Mouse (Mus musculus) liver, embryonic 14.5 days (tissue): Measurements from ENCODE around the gene Gm26566. TPM values are rescaled to one million over a fixed set of nuclear protein-coding genes. Genes with fewer than 3 reads are reported as not detected.

Source experiments
- ATAC-seq: fragments of 200-750 bp; cut with Nextera tagmentation; 2 replicates; pipeline ENCODE4 v1.8.0; 2017; ENCODE audit warnings: moderate number of reproducible peaks, mild to moderate bottlenecking, moderate library complexity; ENCODE audit not compliant: insufficient read depth
- DNase-seq, 3 experiments: peaks; one replicate each; pipeline ENCODE4 v3.0.0-alpha.2; 2012 to 2013; ENCODE audit warnings: low read depth in 3 of 3, low spot score in 3 of 3
- H3K27ac ChIP-seq: fragments of 300-500 bp; sonication (generic); 2 replicates; pipeline ENCODE4 v1.5.1; 2014; ENCODE audit warnings: moderate library complexity, mild to moderate bottlenecking, control low read depth, inconsistent platforms
- H3K27me3 ChIP-seq: fragments of 300-500 bp; sonication (generic); 2 replicates; pipeline ENCODE4 v1.6.1; 2014; ENCODE audit warnings: mild to moderate bottlenecking, low read length, moderate library complexity; ENCODE audit not compliant: control insufficient read depth, insufficient read depth
- H3K36me3 ChIP-seq: fragments of 300-500 bp; sonication (generic); replicated peaks from 2 replicates; pipeline ENCODE4 v1.6.1; 2014; ENCODE audit warnings: low read depth; ENCODE audit not compliant: control insufficient read depth, insufficient read depth
- H3K4me1 ChIP-seq, 2 experiments: fragments of 200-500 bp in 1 of 2; fragments of 300-500 bp in 1 of 2; sonication (generic) in 1 of 2; replicated peaks; 2 replicates each; pipeline ENCODE4 v1.6.1; 2012 to 2014; ENCODE audit warnings: antibody characterized with exemption in 1 of 2, inconsistent platforms in 1 of 2, low read length in 1 of 2; ENCODE audit not compliant: control insufficient read depth in 2 of 2, insufficient read depth in 2 of 2
- H3K4me2 ChIP-seq: fragments of 300-500 bp; sonication (generic); 2 replicates; pipeline ENCODE4 v1.6.1; 2014; ENCODE audit warnings: low read depth, mild to moderate bottlenecking, control low read depth, moderate library complexity
- H3K4me3 ChIP-seq, 2 experiments: fragments of 200-500 bp in 1 of 2; fragments of 300-500 bp in 1 of 2; sonication (generic) in 1 of 2; 2 replicates each; pipeline ENCODE4 v1.5.1; 2012 to 2014; ENCODE audit warnings: low read depth in 2 of 2, low read length in 2 of 2, mild to moderate bottlenecking in 2 of 2, control low read depth in 1 of 2, inconsistent platforms in 1 of 2, moderate library complexity in 1 of 2; ENCODE audit not compliant: insufficient read depth in 1 of 2
- H3K9ac ChIP-seq: fragments of 300-500 bp; sonication (generic); replicated peaks from 2 replicates; pipeline ENCODE4 v1.6.1; 2014; ENCODE audit warnings: mild to moderate bottlenecking, control low read depth, moderate library complexity
- H3K9me3 ChIP-seq: fragments of 300-500 bp; sonication (generic); 2 replicates; pipeline ENCODE4 v1.6.1; 2016; ENCODE audit warnings: low read length, mixed read lengths; ENCODE audit not compliant: control insufficient read depth
- CTCF ChIP-seq: IDR thresholded peaks from 2 replicates; pipeline ENCODE4 v1.5.1; 2016; ENCODE audit warnings: antibody characterized with exemption, low read depth, control low read depth
- EP300 ChIP-seq: IDR thresholded peaks from 2 replicates; pipeline ENCODE4 v1.6.1; 2016; ENCODE audit warnings: antibody characterized with exemption, low read depth
- WGBS: fragments of 180-500 bp; shearing (Covaris S2); extraction: QIAGEN DNeasy Blood & Tissue Kit; methylation state at CpG from one replicate; pipeline ENCODE4 v1.1.7; 2014; ENCODE audit not compliant: insufficient replicate concordance; 5-methylcytosine and 5-hydroxymethylcytosine counted together
- polyA plus RNA-seq, 2 experiments: library from polyadenylated mRNA; depleted of rRNA in 1 of 2; stranded (reverse) in 1 of 2; unstranded in 1 of 2; fragments of >200 nt; fragmentation: Nextera tagmentation in 1 of 2; extraction: Ambion mirVana in 1 of 2; gene quantifications; 2 replicates each; pipeline versions ENCODE4 v1.2.1 to v1.2.3; 2012 to 2014

Gene Gm26566
- polyA plus RNA-seq, 2 experiments = 0.08 to 0.24 TPM

GRCm38 (mm10) chr4:88691259-88691658 lies 30.3 kb upstream of the Gm26566 start, which contains the start of gene Ifnab:
TSS of gene Ifnab (minus strand) at chr4:88691359.
- Histone ChIP-seq H3K9ac (no peak within 1 kb of the TSS), H3K4me1 (no peaks in the 10 kb centered on the region), H3K27ac (no peak within 1 kb of the TSS), H3K36me3 (no peaks in the 10 kb centered on the region), H3K4me2 (no peak within 1 kb of the TSS), H3K9me3 (no peaks in the 10 kb centered on the region), H3K4me3 (no peak within 1 kb of the TSS), H3K27me3 (no peaks in the 10 kb centered on the region)
- no peak for ATAC-seq
- no peak for TF ChIP-seq EP300
- no peak for TF ChIP-seq CTCF
- WGBS = 48% methylated on average over 2 of the region's 2 CpGs
- no peak for DNase-seq

- TF ChIP-seq EP300 (no peak), CTCF (no peak)
- H3K9me3 ChIP-seq = no peaks in the 10 kb centered on the region
Measured at GRCm38 (mm10) chr4:88692537-88692936, 29.1 kb upstream of the Gm26566 start.

GRCm38 (mm10) chr4:88693392-88693791 lies 28.2 kb upstream of the Gm26566 start:
- no peak overlapping the region for H3K9ac ChIP-seq
- H3K9me3 ChIP-seq = no peaks in the 10 kb centered on the region
- no peaks in the 10 kb centered on the region for H3K4me1 ChIP-seq
- no peak overlapping the region for H3K4me2 ChIP-seq
- 25% methylated on average over 2 of the region's 2 CpGs for WGBS
- H3K4me3 ChIP-seq = no peak overlapping the region
- no peak overlapping the region for H3K27ac ChIP-seq
- H3K36me3 ChIP-seq = no peaks in the 10 kb centered on the region
- ATAC-seq (no peak), DNase-seq (no peak)
- H3K27me3 ChIP-seq = no peaks in the 10 kb centered on the region
- TF ChIP-seq CTCF = no peak
- TF ChIP-seq EP300 = no peak

More at GRCm38 (mm10) chr4:88692537-88692936, 29.1 kb upstream of the Gm26566 start:
- Histone ChIP-seq H3K27me3 (no peaks in the 10 kb centered on the region), H3K4me1 (no peaks in the 10 kb centered on the region), H3K9ac (no peak overlapping the region), H3K27ac (no peak overlapping the region), H3K4me2 (no peak overlapping the region), H3K36me3 (no peaks in the 10 kb centered on the region), H3K4me3 (no peak overlapping the region)
- DNase-seq = no peak
- ATAC-seq = no peak
- 23% methylated on average over 1 of the region's 1 CpGs for WGBS

GRCm38 (mm10) chr4:88696237-88696884 lies 25.2 kb upstream of the Gm26566 start:
- Histone ChIP-seq H3K4me1 (no peaks in the 10 kb centered on the region), H3K9me3 (no peaks in the 10 kb centered on the region), H3K27me3 (no peaks in the 10 kb centered on the region), H3K4me2 (no peak overlapping the region), H3K4me3 (no peak overlapping the region), H3K9ac (no peak overlapping the region), H3K27ac (no peak overlapping the region), H3K36me3 (no peaks in the 10 kb centered on the region)
- peak; percentile 68; the same call in 1 of the 2 replicates for ATAC-seq
- TF ChIP-seq CTCF = peak; percentile 98
- no peak for TF ChIP-seq EP300
- 17% methylated on average over 3 of the region's 3 CpGs for WGBS
- DNase-seq = peak; percentile 17 to 38 (median 23)

- Histone ChIP-seq H3K27ac (no peak overlapping the region), H3K9me3 (no peaks in the 10 kb centered on the region), H3K27me3 (no peaks in the 10 kb centered on the region), H3K9ac (no peak overlapping the region), H3K4me2 (no peak overlapping the region), H3K4me3 (no peak overlapping the region), H3K4me1 (no peaks in the 10 kb centered on the region), H3K36me3 (no peaks in the 10 kb centered on the region)
- ATAC-seq = no peak
- WGBS = 43% methylated on average over 6 of the region's 6 CpGs
- DNase-seq = no peak
- TF ChIP-seq CTCF (no peak), EP300 (no peak)
Measured at GRCm38 (mm10) chr4:88697108-88697507, 24.5 kb upstream of the Gm26566 start.
